Mouse (Mus musculus): Measurements from ENCODE around the gene Cldn10.
"Not testable (repeated sequence)": the region's sequence is repeated elsewhere in the genome, so short reads cannot be mapped to it uniquely, and the experiment has no call there.

The Cldn10 gene

GRCm38 (mm10) chr14:118787621-118788020 lies at the start of gene Cldn10:
Gene Cldn10 (plus strand): TSS chr14:118787908.
- no peak for DNase-seq (ENCODE audit: low spot score in 2 of 2)

- no peak for DNase-seq (ENCODE audit: low spot score in 2 of 2)
Measured at GRCm38 (mm10) chr14:118741780-118742179, 45.9 kb upstream of the Cldn10 start.

GRCm38 (mm10) chr14:118742862-118743261 lies 44.8 kb upstream of the Cldn10 start:
- no peak for DNase-seq (ENCODE audit: low spot score in 2 of 2)

- peak in 1 of 2 experiments; percentile 2 for DNase-seq (ENCODE audit: low spot score in 2 of 2)
Measured at GRCm38 (mm10) chr14:118749068-118749467, 38.6 kb upstream of the Cldn10 start.

- DNase-seq (ENCODE audit: low spot score in 2 of 2), result peak in 1 of 2 experiments; percentile 6
Measured at GRCm38 (mm10) chr14:118749715-118750114, 38.0 kb upstream of the Cldn10 start.

- DNase-seq (ENCODE audit: low spot score in 2 of 2), result peak; percentile 41 to 53
Measured at GRCm38 (mm10) chr14:118750505-118751192, 37.1 kb upstream of the Cldn10 start.

GRCm38 (mm10) chr14:118751193-118751753 lies 36.4 kb upstream of the Cldn10 start:
- DNase-seq (ENCODE audit: low spot score in 2 of 2), result peak in 1 of 2 experiments; percentile 9

GRCm38 (mm10) chr14:118756015-118756414 lies 31.7 kb upstream of the Cldn10 start:
- DNase-seq (ENCODE audit: low spot score in 2 of 2), result no peak

- DNase-seq (ENCODE audit: low spot score in 2 of 2), result peak in 1 of 2 experiments; percentile 0
Measured at GRCm38 (mm10) chr14:118756566-118756965, 31.1 kb upstream of the Cldn10 start.

- DNase-seq (ENCODE audit: low spot score in 2 of 2), result not testable (repeated sequence)
Measured at GRCm38 (mm10) chr14:118763362-118763761, 24.3 kb upstream of the Cldn10 start.

GRCm38 (mm10) chr14:118763917-118764495 lies 23.7 kb upstream of the Cldn10 start:
- DNase-seq (ENCODE audit: low spot score in 2 of 2), result no peak

GRCm38 (mm10) chr14:118765306-118765705 lies 22.4 kb upstream of the Cldn10 start:
- no peak for DNase-seq (ENCODE audit: low spot score in 2 of 2)

GRCm38 (mm10) chr14:118765951-118766350 lies 21.8 kb upstream of the Cldn10 start:
- DNase-seq (ENCODE audit: low spot score in 2 of 2), result peak in 1 of 2 experiments; percentile 10

- peak in 1 of 2 experiments; percentile 6 for DNase-seq (ENCODE audit: low spot score in 2 of 2)
Measured at GRCm38 (mm10) chr14:118766368-118766767, 21.3 kb upstream of the Cldn10 start.

GRCm38 (mm10) chr14:118767673-118768353 lies 19.9 kb upstream of the Cldn10 start:
- peak; percentile 72 to 85 for DNase-seq (ENCODE audit: low spot score in 2 of 2)

- DNase-seq (ENCODE audit: low spot score in 2 of 2), result no peak
Measured at GRCm38 (mm10) chr14:118768354-118768713, 19.4 kb upstream of the Cldn10 start.

GRCm38 (mm10) chr14:118773668-118774067 lies 14.0 kb upstream of the Cldn10 start:
- no peak for DNase-seq (ENCODE audit: low spot score in 2 of 2)

- DNase-seq (ENCODE audit: low spot score in 2 of 2), result peak; percentile 22 to 40
Measured at GRCm38 (mm10) chr14:118774507-118775428, 12.9 kb upstream of the Cldn10 start.

- peak; percentile 4 to 10 for DNase-seq (ENCODE audit: low spot score in 2 of 2)
Measured at GRCm38 (mm10) chr14:118775554-118775953, 12.2 kb upstream of the Cldn10 start.

- DNase-seq (ENCODE audit: low spot score in 2 of 2), result peak; percentile 2 to 9
Measured at GRCm38 (mm10) chr14:118776372-118776771, 11.3 kb upstream of the Cldn10 start.

- DNase-seq (ENCODE audit: low spot score in 2 of 2), result peak; percentile 4 to 9
Measured at GRCm38 (mm10) chr14:118777478-118777877, 10.2 kb upstream of the Cldn10 start.
